Mouse (Mus musculus) WW6 (cell line): ENCODE data around the gene Ccr10.

Source experiments
- DNase-seq: peaks from one replicate; pipeline ENCODE4 v3.0.0-alpha.2; 2013; ENCODE audit warnings: low read depth, low spot score

Gene Ccr10

GRCm38 (mm10) chr11:101174851-101175628 lies at the start of gene Ccr10:
TSS of gene Ccr10 (minus strand) at chr11:101175443.
- DNase-seq = no peak

GRCm38 (mm10) chr11:101224337-101224736 lies 49.1 kb upstream of the Ccr10 start:
- no peak for DNase-seq

- no peak for DNase-seq
Observed at GRCm38 (mm10) chr11:101221306-101221986, 46.2 kb upstream of the Ccr10 start.

GRCm38 (mm10) chr11:101220853-101221252 lies 45.6 kb upstream of the Ccr10 start:
- DNase-seq = no peak

- DNase-seq = no peak
Observed at GRCm38 (mm10) chr11:101218436-101219055, 43.3 kb upstream of the Ccr10 start.

- no peak for DNase-seq
Observed at GRCm38 (mm10) chr11:101216936-101217335, 41.7 kb upstream of the Ccr10 start.

GRCm38 (mm10) chr11:101211970-101212369 lies 36.7 kb upstream of the Ccr10 start:
- no peak for DNase-seq

- no peak for DNase-seq
Observed at GRCm38 (mm10) chr11:101200986-101201385, 25.7 kb upstream of the Ccr10 start.

- no peak for DNase-seq
Observed at GRCm38 (mm10) chr11:101199555-101199954, 24.3 kb upstream of the Ccr10 start.

- DNase-seq = no peak
Observed at GRCm38 (mm10) chr11:101196175-101196574, 20.9 kb upstream of the Ccr10 start.

- no peak for DNase-seq
Observed at GRCm38 (mm10) chr11:101195571-101195970, 20.3 kb upstream of the Ccr10 start.

GRCm38 (mm10) chr11:101195101-101195500 lies 19.9 kb upstream of the Ccr10 start:
- DNase-seq = no peak

GRCm38 (mm10) chr11:101194643-101195042 lies 19.4 kb upstream of the Ccr10 start:
- DNase-seq = no peak

- no peak for DNase-seq
Observed at GRCm38 (mm10) chr11:101194137-101194536, 18.9 kb upstream of the Ccr10 start.

- DNase-seq = no peak
Observed at GRCm38 (mm10) chr11:101193076-101193475, 17.8 kb upstream of the Ccr10 start.

- DNase-seq = no peak
Observed at GRCm38 (mm10) chr11:101192646-101193045, 17.4 kb upstream of the Ccr10 start.

GRCm38 (mm10) chr11:101191919-101192470 lies 16.8 kb upstream of the Ccr10 start:
- DNase-seq = no peak

GRCm38 (mm10) chr11:101190913-101191907 lies 16.0 kb upstream of the Ccr10 start:
- DNase-seq = no peak

GRCm38 (mm10) chr11:101190181-101190912 lies 15.1 kb upstream of the Ccr10 start:
- DNase-seq = no peak

GRCm38 (mm10) chr11:101189495-101190180 lies 14.4 kb upstream of the Ccr10 start:
- no peak for DNase-seq
